Mouse (Mus musculus): ENCODE results near the gene Gm20388.

The Gm20388 gene

GRCm38 (mm10) chr8:120426105-120426504 lies 515.5 kb downstream of the Gm20388 start:
- DNase-seq: no peak

- DNase-seq: no peak
These were observed 516.2 kb downstream of the Gm20388 start for GRCm38 (mm10) chr8:120426622-120427385.

- DNase-seq: no peak
These were observed 517.9 kb downstream of the Gm20388 start for GRCm38 (mm10) chr8:120428492-120428891.

- no peak for DNase-seq
These were observed 518.5 kb downstream of the Gm20388 start for GRCm38 (mm10) chr8:120429116-120429515.

- no peak for DNase-seq
These were observed 520.4 kb downstream of the Gm20388 start for GRCm38 (mm10) chr8:120431042-120431441.

GRCm38 (mm10) chr8:120432438-120432837 lies 521.8 kb downstream of the Gm20388 start:
- no peak for DNase-seq

GRCm38 (mm10) chr8:120433143-120433542 lies 522.5 kb downstream of the Gm20388 start:
- DNase-seq: no peak

GRCm38 (mm10) chr8:120433734-120434133 lies 523.1 kb downstream of the Gm20388 start:
- no peak for DNase-seq

GRCm38 (mm10) chr8:120435781-120436180 lies 525.1 kb downstream of the Gm20388 start:
- no peak for DNase-seq

- DNase-seq: no peak
These were observed 525.9 kb downstream of the Gm20388 start for GRCm38 (mm10) chr8:120436491-120437030.

- no peak for DNase-seq
These were observed 526.6 kb downstream of the Gm20388 start for GRCm38 (mm10) chr8:120437207-120437606.

- no peak for DNase-seq
These were observed 527.2 kb downstream of the Gm20388 start for GRCm38 (mm10) chr8:120437666-120438395.

GRCm38 (mm10) chr8:120439309-120439708 lies 528.7 kb downstream of the Gm20388 start:
- peak; percentile 72 for DNase-seq

- DNase-seq: no peak
These were observed 530.1 kb downstream of the Gm20388 start for GRCm38 (mm10) chr8:120440739-120441138.

GRCm38 (mm10) chr8:120441637-120442036 lies 531.0 kb downstream of the Gm20388 start:
- DNase-seq: no peak

- no peak for DNase-seq
These were observed 531.8 kb downstream of the Gm20388 start for GRCm38 (mm10) chr8:120442306-120443003.

GRCm38 (mm10) chr8:120445249-120445648 lies 534.6 kb downstream of the Gm20388 start:
- no peak for DNase-seq

- DNase-seq: no peak
These were observed 537.5 kb downstream of the Gm20388 start for GRCm38 (mm10) chr8:120448131-120448530.

- DNase-seq: no peak
These were observed 538.5 kb downstream of the Gm20388 start for GRCm38 (mm10) chr8:120449139-120449538.

- peak; percentile 64 for DNase-seq
These were observed 539.0 kb downstream of the Gm20388 start for GRCm38 (mm10) chr8:120449608-120450031.

GRCm38 (mm10) chr8:120452111-120452510 lies 541.5 kb downstream of the Gm20388 start:
- no peak for DNase-seq

GRCm38 (mm10) chr8:120454404-120454803 lies 543.8 kb downstream of the Gm20388 start:
- no peak for DNase-seq

- DNase-seq: no peak
These were observed 549.7 kb downstream of the Gm20388 start for GRCm38 (mm10) chr8:120460375-120460774.
